Mouse (Mus musculus) ZHBTc4 (cell line): ENCODE measurements around the gene Ceacam2.
"Not testable (repeated sequence)": the region's sequence is repeated elsewhere in the genome, so short reads cannot be mapped to it uniquely, and the experiment has no call there.

Source experiments
- DNase-seq: peaks from one replicate; pipeline ENCODE4 v3.0.0-alpha.2; 2011; ENCODE audit warnings: low read depth, low spot score

Ceacam2 gene

DNA sequence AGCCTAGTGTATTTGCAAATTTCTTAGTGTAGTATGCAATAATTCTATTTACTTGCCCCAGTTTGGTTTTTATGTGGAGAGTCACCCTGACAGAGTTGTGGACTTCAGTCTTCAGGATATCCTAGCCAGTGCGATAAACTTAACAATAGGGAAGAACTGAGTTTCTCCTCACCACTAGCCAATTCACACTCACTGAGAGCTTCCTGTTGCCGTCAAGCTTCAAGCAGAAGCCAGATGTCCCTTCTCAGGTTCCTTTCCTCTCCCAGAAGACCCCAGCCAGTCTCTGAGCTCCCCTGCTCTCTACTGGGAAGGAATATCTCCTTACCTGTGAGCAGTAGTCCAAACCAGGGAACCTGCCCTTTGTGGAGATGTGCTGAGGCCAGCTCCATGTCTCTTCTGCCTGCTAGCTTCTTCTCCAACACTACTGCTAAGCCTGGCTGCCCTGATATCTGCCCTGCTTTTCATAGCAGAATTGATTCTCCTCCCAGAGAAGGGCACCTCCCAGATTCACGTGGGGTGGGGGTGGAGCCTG is at the start of gene Ceacam2:
Gene Ceacam2, minus strand, starts transcription at position 482 of the 532 bp plus-strand sequence.
- DNase-seq, result not testable (repeated sequence)

DNA sequence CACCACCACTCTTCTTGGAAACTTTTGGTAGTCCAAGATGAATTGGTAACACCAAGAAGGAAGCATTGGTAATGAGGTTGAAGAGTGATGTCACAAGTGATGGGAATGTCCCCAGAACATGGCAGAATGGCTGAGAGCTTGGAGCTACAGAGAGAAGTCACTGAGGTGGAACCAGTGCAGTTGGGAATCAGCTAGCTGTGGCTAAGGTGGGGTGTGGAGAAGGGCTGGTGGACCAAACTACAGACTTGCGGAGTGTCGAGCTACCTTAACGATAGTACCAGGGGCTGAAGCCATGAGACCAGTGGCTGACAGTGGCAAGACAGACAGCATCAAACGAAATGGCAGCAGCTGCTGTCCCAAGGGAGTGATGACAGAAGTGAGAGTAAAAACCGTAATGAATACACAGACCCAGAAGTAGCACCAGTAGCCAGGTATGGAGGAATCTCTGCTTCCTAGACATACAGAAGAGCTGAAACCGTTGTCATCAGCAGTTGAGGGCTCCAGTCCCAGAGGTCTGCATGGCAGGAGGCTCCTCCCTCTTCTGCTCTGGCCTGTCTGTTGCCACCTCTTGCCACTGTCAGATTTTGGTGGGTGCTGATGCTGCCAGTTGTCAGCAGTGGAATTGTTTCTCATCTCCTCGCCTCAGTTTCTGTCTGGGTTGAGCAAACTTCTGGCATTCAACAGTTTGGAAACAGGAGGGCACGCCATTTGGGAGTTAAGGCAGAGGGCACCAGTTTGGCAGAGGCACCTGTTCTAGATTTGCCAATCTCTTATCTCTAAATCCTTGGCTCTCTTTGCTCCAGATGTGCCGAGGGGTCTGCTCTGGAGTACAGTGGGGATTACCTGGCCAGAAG is 45.9 kb upstream of the Ceacam2 start:
- DNase-seq, result no peak

GRCm38 (mm10) chr7:25584651-25585050 is 45.0 kb upstream of the Ceacam2 start:
- no peak for DNase-seq

DNA sequence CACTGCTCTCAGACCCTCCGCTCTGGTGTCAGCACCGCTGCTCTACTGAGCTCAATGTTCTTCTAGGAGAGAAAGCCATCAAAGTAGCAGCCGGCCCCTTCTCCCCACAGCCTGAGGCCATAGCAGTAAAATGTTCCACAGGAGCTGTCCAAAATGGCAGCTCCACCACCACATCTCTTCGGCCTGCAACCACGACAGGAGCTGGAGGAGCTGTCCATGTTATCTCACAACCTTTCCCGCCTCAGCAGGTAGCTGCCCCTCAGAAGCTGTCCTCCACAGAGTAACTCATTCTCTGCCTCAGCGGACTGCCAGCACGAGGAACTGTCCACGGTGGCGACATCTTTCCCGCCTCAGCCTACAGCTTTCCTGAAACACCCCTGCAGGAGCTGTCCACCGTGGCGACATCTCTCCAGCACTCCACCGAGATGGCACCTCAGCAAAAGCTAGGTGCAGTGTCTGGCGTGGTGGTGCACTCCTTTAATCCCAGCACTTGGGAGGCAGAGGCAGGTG is 42.7 kb upstream of the Ceacam2 start:
- DNase-seq, result peak; percentile 71

DNA sequence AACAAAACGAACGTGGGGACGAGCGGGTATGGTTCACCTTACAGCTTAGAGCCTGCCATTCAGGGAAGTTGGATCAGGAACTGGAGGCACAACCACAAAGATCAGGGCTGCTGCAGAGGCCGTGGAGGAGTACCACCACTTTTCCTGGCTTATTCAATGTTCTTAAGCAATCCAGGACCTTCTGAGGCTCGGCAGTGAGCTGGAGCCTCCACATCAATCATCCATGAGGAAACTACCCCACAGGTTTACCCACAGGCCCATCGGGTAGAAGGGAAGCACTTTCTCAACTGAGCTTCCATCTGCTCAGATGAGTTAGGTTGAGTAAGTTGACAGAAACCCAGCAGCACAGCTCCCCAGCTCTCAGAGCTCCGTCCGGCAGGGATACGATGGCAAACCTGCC is 39.8 kb upstream of the Ceacam2 start:
- no peak for DNase-seq

GRCm38 (mm10) chr7:25576793-25577437 is 37.3 kb upstream of the Ceacam2 start:
- not testable (repeated sequence) for DNase-seq

DNA sequence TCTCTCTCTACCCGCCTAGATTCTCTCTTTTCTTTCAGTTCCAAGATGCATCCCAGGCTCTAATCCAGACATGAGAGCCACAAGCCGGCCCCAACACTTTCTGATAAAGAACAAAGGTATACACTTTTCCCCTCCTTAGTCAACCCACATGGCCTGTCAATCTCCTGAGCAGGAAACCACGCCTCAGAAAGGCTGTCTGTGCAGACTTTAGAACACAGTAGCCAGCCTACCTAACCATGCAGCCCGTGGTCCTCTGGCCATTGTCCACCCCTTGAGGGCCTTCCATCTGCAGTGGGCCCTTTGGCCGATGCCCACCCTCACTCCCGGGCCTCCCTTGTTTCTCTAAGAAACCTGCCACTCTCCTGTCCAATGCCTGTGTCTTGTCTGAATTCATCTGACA is 36.7 kb upstream of the Ceacam2 start:
- DNase-seq, result not testable (repeated sequence)

- no peak for DNase-seq
Observed at GRCm38 (mm10) chr7:25575870-25576269, 36.2 kb upstream of the Ceacam2 start.

DNA sequence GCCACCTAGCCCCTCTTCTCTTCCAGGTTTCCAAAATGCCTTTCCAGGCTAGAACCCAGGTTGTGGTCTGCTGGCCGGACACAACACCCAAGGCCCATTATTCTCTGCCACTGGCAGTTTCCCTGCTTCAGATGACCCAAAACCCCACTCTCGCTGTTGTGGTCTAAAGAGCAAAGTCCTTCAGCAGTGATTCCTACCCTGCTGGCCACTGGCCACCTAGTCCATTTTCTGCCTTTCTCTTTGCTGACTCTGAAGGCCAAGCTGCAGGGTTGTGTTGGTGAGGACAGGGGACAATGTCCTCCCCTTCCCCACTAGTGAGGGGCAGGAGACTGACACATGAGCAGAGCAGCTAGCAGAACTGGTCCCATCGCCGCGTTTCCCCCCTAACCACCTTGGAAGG is 35.4 kb upstream of the Ceacam2 start:
- DNase-seq, result no peak

- not testable (repeated sequence) for DNase-seq
Observed at GRCm38 (mm10) chr7:25573806-25574205, 34.1 kb upstream of the Ceacam2 start.

- no peak for DNase-seq
Observed at GRCm38 (mm10) chr7:25568721-25569120, 29.1 kb upstream of the Ceacam2 start.

- not testable (repeated sequence) for DNase-seq
Observed at GRCm38 (mm10) chr7:25541464-25541863, 1.8 kb upstream of the Ceacam2 start.

DNA sequence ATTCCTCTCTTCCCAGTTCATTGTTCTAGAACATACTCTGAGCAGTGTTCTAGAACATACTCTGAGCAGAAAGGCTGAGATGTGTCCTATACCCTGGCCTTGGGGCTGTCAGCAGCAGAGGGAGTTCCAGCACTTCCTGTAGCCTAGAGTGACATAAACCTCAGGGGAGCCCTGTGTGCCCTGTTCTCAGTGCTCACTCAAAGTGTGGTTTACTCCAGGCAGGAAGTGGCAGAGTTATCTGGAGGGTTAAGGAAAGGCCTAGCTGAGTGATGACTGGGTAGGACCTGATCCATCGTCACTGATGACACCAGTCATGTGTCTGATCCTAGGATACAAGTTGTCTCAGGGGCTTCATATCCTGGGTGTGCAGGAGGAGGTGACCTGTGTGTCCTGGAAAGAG is 297 bp upstream of the Ceacam2 start:
- DNase-seq, result not testable (repeated sequence)

DNA sequence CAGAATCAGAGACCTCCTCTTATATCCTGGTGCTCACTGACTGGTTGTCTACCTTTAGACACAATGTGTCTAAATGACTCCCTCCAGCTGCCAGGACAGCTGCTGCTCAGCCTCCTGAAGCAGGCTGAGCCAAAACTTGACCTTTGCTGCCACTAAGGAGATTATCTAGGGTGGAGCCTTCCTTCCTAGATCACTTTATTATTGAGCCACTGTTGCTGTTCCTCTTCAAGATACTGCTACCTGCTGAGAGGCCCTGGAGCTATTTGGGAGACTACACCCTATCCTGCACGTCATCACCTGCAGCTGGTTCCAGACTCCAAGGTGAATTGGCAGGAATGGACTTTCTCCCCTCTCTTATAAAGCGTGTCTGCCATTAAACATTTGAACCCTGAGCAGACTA is 8.8 kb downstream of the Ceacam2 start:
- peak; percentile 91 for DNase-seq

DNA sequence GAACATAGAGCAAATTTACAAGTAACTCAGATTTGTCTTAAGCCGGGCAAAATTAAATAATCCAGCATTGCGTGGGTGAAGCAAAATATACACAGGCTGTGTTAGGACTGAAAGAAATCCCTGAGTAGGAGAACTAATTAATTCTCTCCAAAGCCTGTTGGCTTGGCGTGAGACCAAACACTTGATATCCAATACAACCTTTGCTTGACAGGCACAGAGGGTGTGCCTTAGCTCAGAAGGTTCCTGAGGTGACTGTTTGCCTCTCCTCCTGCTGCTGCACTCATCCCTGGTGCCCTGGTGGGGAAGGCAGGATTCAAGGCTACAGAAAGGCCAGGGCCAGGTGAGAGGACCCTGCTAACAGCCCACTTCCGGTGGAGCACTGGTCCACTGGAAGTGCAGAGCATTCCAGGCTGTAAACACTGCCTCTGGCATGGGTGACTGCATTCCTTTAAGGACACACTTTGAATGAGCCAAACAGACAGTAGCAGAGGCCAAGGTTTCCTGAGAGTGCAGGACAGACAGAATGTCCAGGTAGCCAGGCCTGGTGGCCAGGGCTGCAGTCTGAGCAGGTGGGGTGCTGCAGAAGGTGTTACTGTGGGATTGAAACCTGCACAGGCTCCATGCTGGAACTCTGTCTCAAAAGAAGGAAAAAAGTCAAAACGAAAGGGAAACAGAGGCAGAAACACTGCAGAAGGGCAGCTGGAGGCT is 23.4 kb downstream of the Ceacam2 start:
- DNase-seq, result not testable (repeated sequence)

DNA sequence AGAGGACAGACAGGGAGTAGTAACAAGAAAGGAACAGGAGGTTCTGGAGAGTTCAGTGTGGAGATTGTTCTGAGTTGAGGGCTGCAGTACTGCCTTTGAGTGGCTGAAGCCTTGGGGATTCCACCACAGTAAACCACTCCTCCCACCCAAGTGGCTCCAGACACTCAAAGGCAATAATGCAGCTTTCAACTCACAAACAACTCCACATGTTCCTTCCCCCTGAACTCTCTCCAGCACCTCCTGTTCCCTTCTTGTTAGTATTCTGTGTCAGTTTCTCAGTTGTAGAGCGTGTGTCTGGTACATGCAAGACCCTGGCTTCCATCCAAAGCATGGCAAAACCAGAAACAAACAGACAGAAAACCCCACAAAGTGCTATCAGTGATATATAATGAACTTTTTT is 24.0 kb downstream of the Ceacam2 start:
- not testable (repeated sequence) for DNase-seq

DNA sequence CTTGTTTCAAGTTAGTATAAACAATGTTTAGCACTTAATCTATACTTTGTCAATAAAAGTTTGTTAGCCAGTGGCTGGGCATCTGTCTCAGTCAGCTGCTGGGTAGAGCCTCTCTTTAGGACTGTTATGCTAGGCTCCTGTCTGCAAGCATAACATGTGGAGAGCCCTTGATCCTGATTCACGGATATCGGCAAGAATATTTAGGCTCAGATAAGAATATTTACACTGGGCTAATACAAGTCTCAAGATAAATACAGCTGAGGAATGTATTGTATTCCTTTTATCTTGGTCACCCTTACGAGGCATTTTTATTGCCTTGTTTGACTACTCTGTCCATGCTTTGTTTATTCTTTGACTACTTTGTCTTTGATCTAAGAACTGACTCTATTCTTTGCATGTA is 29.7 kb downstream of the Ceacam2 start:
- no peak for DNase-seq

DNA sequence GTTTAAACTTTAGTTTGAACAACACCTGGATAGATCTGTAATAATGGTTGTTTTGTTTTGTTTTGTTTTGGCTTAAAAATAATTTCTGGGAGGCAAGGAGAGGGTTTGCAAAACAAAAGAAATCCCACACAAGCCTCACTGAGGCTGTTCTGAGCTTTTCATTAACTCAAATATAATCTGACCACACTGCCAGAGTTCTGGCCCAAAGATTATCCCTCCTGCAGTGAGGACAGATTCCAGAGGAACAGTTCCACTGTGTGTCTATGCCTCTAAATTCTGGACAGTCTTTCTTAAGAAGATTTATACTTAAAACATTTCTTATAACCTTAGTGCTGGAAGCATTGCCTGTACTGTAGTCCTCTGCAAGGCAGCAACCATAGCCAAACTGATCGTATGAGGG is 45.0 kb downstream of the Ceacam2 start:
- DNase-seq, result no peak

DNA sequence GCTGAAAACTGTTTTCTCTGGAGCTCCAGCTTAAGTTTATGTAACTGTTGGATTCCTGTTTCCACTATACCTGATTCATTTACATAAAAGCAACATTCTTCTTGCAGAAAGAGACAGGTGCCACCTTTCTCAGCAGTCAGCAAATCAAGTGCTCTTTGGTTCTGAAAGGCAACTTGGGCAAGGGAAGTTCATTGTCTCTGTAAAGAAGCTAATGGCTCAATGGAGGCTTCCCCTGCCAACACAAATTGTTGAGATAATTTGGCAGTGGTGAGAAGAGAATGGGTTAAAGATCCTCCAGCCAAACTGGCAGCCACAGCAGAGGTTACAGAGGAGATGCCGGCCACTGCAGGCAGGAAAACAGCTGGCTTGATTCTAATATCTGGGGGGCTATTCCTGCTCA is 49.0 kb downstream of the Ceacam2 start:
- DNase-seq, result not testable (repeated sequence)

- DNase-seq, result not testable (repeated sequence)
Observed at GRCm38 (mm10) chr7:25489382-25489781, 50.3 kb downstream of the Ceacam2 start.

- no peak for DNase-seq
Observed at GRCm38 (mm10) chr7:25486186-25486585, 53.5 kb downstream of the Ceacam2 start.

- no peak for DNase-seq
Observed at GRCm38 (mm10) chr7:25485061-25485460, 54.6 kb downstream of the Ceacam2 start.
